Mouse (Mus musculus) liver, postnatal 0 days (tissue): Measurements from ENCODE around the gene 1700029J07Rik. TPM values are rescaled to one million over a fixed set of nuclear protein-coding genes. Genes with fewer than 3 reads are reported as not detected.

Source experiments
- ATAC-seq: fragments of 200-750 bp; cut with Nextera tagmentation; 2 replicates; pipeline ENCODE4 v1.8.0; 2017; ENCODE audit warnings: mild to moderate bottlenecking, moderate library complexity
- DNase-seq: peaks from one replicate; pipeline ENCODE4 v3.0.0-alpha.2; 2016
- H3K27ac ChIP-seq: fragments of 300-500 bp; sonication (generic); 2 replicates; pipeline ENCODE4 v1.5.1; 2014; ENCODE audit warnings: antibody characterized with exemption, moderate library complexity, mild to moderate bottlenecking, low read depth
- H3K27me3 ChIP-seq: fragments of 300-500 bp; sonication (generic); 2 replicates; pipeline ENCODE4 v1.6.1; 2014; ENCODE audit warnings: low read length, control low read depth, mixed read lengths; ENCODE audit not compliant: insufficient read depth
- H3K36me3 ChIP-seq: fragments of 300-500 bp; sonication (generic); replicated peaks from 2 replicates; pipeline ENCODE4 v1.6.1; 2014; ENCODE audit warnings: mild to moderate bottlenecking, control low read depth, low read length, moderate library complexity, mixed read lengths; ENCODE audit not compliant: insufficient read depth
- H3K4me1 ChIP-seq: fragments of 300-500 bp; sonication (generic); 2 replicates; pipeline ENCODE4 v1.6.1; 2014; ENCODE audit warnings: antibody characterized with exemption, mild to moderate bottlenecking, control low read depth; ENCODE audit not compliant: insufficient read depth
- H3K4me2 ChIP-seq: fragments of 300-500 bp; sonication (generic); 2 replicates; pipeline ENCODE4 v1.6.1; 2014; ENCODE audit warnings: low read depth, mild to moderate bottlenecking, low read length, moderate library complexity, mixed read lengths
- H3K4me3 ChIP-seq: fragments of 300-500 bp; sonication (generic); 2 replicates; pipeline ENCODE4 v1.5.1; 2014; ENCODE audit warnings: low read depth, low read length
- H3K9ac ChIP-seq: fragments of 300-500 bp; sonication (generic); replicated peaks from 2 replicates; pipeline ENCODE4 v1.6.1; 2014; ENCODE audit warnings: mild to moderate bottlenecking, moderate library complexity
- H3K9me3 ChIP-seq: fragments of 300-500 bp; sonication (generic); 2 replicates; pipeline ENCODE4 v1.6.1; 2016; ENCODE audit warnings: mild to moderate bottlenecking, control low read depth, low read length, mixed read lengths
- CTCF ChIP-seq: sonication (generic); IDR thresholded peaks from 2 replicates; pipeline ENCODE4 v1.5.1; 2016; ENCODE audit warnings: antibody characterized with exemption, low read depth
- EP300 ChIP-seq: IDR thresholded peaks from 2 replicates; pipeline ENCODE4 v1.6.1; 2016; ENCODE audit warnings: antibody characterized with exemption, low read depth, mild to moderate bottlenecking
- WGBS: fragments of 180-500 bp; shearing (Covaris S2); extraction: QIAGEN DNeasy Blood & Tissue Kit; methylation state at CpG from one replicate; pipeline ENCODE4 v1.1.7; 2014; ENCODE audit not compliant: insufficient replicate concordance; 5-methylcytosine and 5-hydroxymethylcytosine counted together
- polyA plus RNA-seq: library from polyadenylated mRNA; unstranded; fragments of >200 nt; fragmentation: Nextera tagmentation; extraction: Ambion mirVana; gene quantifications from 2 replicates; pipeline ENCODE4 v1.2.1, GENCODE M21; 2015

Gene 1700029J07Rik
- polyA plus RNA-seq, 1 experiment from 2014 or later, result 0.62 TPM

DNA sequence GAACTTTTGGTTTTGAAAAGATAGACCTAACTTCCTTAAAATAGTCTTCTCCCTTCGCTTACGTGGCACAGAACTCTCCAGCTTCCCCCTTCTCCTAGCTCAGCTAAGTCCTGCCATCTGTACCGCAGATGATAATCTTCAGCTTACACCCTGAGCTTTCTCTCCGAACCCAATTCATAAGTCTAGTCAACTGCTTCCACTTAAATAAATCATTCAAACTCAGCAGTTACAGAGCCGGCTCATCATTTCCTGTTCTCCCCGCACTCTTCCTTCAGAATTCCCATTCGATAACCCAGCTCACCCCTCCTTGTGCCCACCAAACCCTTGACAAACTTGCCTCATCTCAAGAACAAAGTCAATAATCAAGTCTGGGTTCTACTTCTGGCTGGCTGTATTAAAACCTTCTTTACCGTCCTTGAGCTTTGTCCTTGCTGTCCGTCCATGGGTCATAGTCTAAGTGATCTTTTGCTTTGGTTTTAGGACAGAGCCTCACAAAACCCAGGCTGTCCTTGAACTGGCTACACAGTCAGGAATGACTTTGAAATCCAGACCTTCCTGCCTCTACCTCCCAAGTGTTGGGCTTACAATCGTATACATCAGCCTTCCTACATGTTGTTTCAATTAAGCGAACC, 901 bp upstream of the 1700029J07Rik start:
- H3K4me1 ChIP-seq, result peaks cover 9% of the 10 kb centered on the region
- TF ChIP-seq EP300, result no peak
- H3K4me3 ChIP-seq, result peak overlapping the region; percentile 70
- WGBS, result 35% methylated on average over 11 of the region's 11 CpGs
- H3K4me2 ChIP-seq, result peak overlapping the region; percentile 72
- H3K27ac ChIP-seq, result peak overlapping the region; percentile 74
- peaks cover 21% of the 10 kb centered on the region for H3K36me3 ChIP-seq
- H3K27me3 ChIP-seq, result no peaks in the 10 kb centered on the region
- ATAC-seq, result peak; percentile 16
- H3K9ac ChIP-seq, result peak overlapping the region; percentile 69
- DNase-seq, result no peak
- H3K9me3 ChIP-seq, result no peaks in the 10 kb centered on the region

DNA sequence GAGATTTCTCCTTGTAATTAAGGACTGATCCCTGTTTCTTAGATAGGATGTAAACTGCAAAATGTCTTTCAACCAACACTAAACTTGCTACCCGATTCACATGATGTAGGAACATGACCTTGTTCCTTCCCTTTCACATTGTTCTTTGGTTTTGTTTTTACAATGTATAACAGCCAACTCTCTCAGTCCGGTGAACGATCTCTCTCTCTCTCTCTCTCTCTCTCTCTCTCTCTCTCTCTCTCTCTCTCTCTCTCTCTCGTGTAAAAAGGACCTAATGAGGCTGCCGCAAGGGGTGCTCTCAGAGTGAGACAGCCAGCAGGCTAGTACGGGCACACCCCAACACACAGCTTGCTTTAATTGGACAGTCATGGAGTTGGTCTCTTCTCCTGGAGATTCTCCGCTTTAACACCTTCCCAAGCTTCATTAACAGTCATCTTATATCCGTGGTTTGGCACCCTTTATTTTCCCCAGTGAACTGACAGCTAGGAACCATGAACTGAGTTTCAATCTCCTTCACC, 1.0 kb downstream of the 1700029J07Rik start:
- ATAC-seq, result no peak
- no peak overlapping the region for H3K27ac ChIP-seq
- no peak for TF ChIP-seq CTCF
- no peak for TF ChIP-seq EP300
- H3K4me2 ChIP-seq, result no peak overlapping the region; the same call in 1 of the 2 replicates
- DNase-seq, result no peak
- no peaks in the 10 kb centered on the region for H3K9me3 ChIP-seq
- H3K4me1 ChIP-seq, result peaks cover 9% of the 10 kb centered on the region
- H3K27me3 ChIP-seq, result no peaks in the 10 kb centered on the region
- peaks cover 9% of the 10 kb centered on the region; the same call in 1 of the 2 replicates for H3K36me3 ChIP-seq
- H3K4me3 ChIP-seq, result no peak overlapping the region
- H3K9ac ChIP-seq, result no peak overlapping the region
- 76% methylated on average over 8 of the region's 8 CpGs for WGBS

GRCm38 (mm10) chr8:45970894-45971293, 4.2 kb downstream of the 1700029J07Rik start:
- no peak for ATAC-seq
- peak; percentile 40 for TF ChIP-seq CTCF
- no peak for TF ChIP-seq EP300
- no peaks in the 10 kb centered on the region for H3K27me3 ChIP-seq

DNA sequence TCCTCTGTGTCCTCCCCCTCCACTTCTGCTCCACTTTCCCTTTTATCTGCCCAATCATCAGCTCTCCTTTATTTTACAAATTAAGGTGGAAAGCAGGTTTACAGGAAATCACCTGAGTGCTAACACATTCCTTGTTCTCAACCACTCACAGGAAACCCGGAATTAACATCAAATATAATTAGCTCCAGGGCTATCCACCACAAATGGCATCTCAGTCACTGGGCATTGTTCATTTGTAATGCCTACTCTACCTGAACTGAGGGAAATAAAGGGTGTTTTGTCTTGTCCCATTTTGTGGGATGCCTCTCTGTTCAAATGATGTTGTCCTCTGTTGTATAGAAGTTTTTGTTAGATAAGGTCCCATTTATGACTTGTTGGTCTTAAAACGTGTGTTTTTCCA, 24.4 kb downstream of the 1700029J07Rik start:
- no peak for DNase-seq
- Histone ChIP-seq H3K4me3 (no peak overlapping the region), H3K27me3 (no peaks in the 10 kb centered on the region), H3K9ac (no peak overlapping the region), H3K36me3 (no peaks in the 10 kb centered on the region), H3K4me2 (no peak overlapping the region), H3K4me1 (no peaks in the 10 kb centered on the region), H3K9me3 (no peaks in the 10 kb centered on the region), H3K27ac (no peak overlapping the region)
- no peak for ATAC-seq
- 65% methylated on average over 2 of the region's 2 CpGs for WGBS
- TF ChIP-seq EP300, result no peak
- no peak for TF ChIP-seq CTCF

More at GRCm38 (mm10) chr8:45970894-45971293, 4.2 kb downstream of the 1700029J07Rik start:
- H3K9me3 ChIP-seq, result no peaks in the 10 kb centered on the region
- H3K27ac ChIP-seq, result no peak overlapping the region
- no peak overlapping the region for H3K4me2 ChIP-seq
- no peak overlapping the region for H3K4me3 ChIP-seq
- 92% methylated on average over 12 of the region's 12 CpGs for WGBS
- H3K4me1 ChIP-seq, result peaks cover 3% of the 10 kb centered on the region; the same call in 1 of the 2 replicates
- no peaks in the 10 kb centered on the region for H3K36me3 ChIP-seq
- H3K9ac ChIP-seq, result no peak overlapping the region
- no peak for DNase-seq

DNA sequence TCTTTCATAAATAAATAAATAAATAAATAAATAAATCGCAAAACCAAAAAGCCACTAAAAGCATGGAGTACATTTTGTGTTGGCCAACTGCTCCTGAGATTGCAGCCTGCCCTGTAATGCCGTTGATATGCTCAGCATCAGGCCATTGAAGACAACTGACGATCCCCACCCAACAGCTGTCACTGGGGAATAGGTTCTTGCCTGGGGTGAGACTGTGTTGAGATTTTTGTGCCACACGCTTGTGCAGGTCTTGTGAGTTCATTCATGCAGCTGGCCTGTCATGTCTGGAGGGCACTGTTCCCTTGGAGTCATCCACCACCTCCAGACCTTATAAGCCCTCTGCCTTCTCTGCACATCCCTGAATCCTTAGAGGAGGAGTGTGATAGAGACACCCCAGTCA, 28.8 kb downstream of the 1700029J07Rik start:
- WGBS, result 80% methylated on average over 4 of the region's 4 CpGs
- no peaks in the 10 kb centered on the region for H3K36me3 ChIP-seq

DNA sequence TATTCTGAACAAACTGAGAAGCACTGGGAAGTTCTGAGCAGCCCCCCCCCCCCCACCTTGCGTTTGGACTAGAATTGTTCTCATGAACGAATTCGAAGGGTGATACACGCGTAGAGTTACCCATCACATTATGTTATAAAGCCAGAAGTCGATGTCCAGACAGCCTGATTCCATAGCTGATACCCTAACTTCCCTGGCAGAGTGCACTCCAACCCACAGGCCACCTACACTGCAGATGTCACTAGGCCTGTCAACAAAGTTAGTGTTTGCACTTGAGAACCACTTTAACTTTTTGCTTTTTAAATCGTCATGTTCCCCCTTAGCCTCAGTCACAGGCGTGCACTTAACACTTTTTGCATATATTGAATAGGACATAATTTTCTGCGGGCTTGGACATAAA, 38.1 kb downstream of the 1700029J07Rik start:
- Histone ChIP-seq H3K27me3 (peaks cover 3% of the 10 kb centered on the region; the same call in 1 of the 2 replicates), H3K4me2 (no peak overlapping the region), H3K4me3 (no peak overlapping the region), H3K9me3 (no peaks in the 10 kb centered on the region), H3K9ac (no peak overlapping the region), H3K27ac (no peak overlapping the region), H3K4me1 (no peaks in the 10 kb centered on the region), H3K36me3 (no peaks in the 10 kb centered on the region)
- 81% methylated on average over 9 of the region's 9 CpGs for WGBS
- TF ChIP-seq CTCF (no peak), EP300 (no peak)
- no peak for DNase-seq
- no peak for ATAC-seq

More for the DNA sequence above, 28.8 kb downstream of the 1700029J07Rik start:
- no peaks in the 10 kb centered on the region for H3K4me1 ChIP-seq
- TF ChIP-seq CTCF (no peak), EP300 (no peak)
- DNase-seq (no peak), ATAC-seq (no peak)
- H3K4me2 ChIP-seq, result no peak overlapping the region
- H3K9me3 ChIP-seq, result no peaks in the 10 kb centered on the region
- no peak overlapping the region for H3K9ac ChIP-seq
- no peak overlapping the region for H3K27ac ChIP-seq
- H3K4me3 ChIP-seq, result no peak overlapping the region
- H3K27me3 ChIP-seq, result no peaks in the 10 kb centered on the region
